In genomic region chr2:103209056-103209455, GRCm38 (mm10) we compare ENCODE assay signal across 20 mouse cellular contexts.
DNase-seq lines count a peak whose midpoint lies in the region; ATAC-seq and TF ChIP-seq lines count a peak whose summit lies in the region.
"Had no signal": no experiment of that assay in that cellular context is flagged by ENCODE, and none has a peak within 500 bp of the region (broad histone marks: within the 10 kb centered on the region; RNA-seq: fewer than 3 reads in every experiment).

No protein-coding gene starts in this region.

- no peak overlapping the region for H3K4me2 ChIP-seq in hindbrain, embryonic 16.5 days (ENCODE audit: low read length)
- H3K4me2 ChIP-seq in hindbrain, embryonic 14.5 days (replicated peaks) = no peak overlapping the region
- H3K4me2 ChIP-seq in midbrain, embryonic 14.5 days (ENCODE audit: low read length) = no peak overlapping the region
- H3K4me2 ChIP-seq in midbrain, embryonic 11.5 days = no peak overlapping the region
- no peak overlapping the region for H3K4me2 ChIP-seq in embryonic facial prominence, embryonic 14.5 days (ENCODE audit: low read depth, low read length)
- H3K4me2 ChIP-seq: heart, embryonic 15.5 days; limb, embryonic 13.5 days; liver, embryonic 11.5 days; lung, embryonic 15.5 days had no signal

- H3K9ac ChIP-seq in hindbrain, embryonic 16.5 days (ENCODE audit: low read depth, low read length) = no peak overlapping the region
- H3K9ac ChIP-seq in hindbrain, embryonic 14.5 days = no peak overlapping the region
- H3K9ac ChIP-seq in midbrain, embryonic 14.5 days (replicated peaks; ENCODE audit: low read length) = no peak overlapping the region
- H3K9ac ChIP-seq in midbrain, embryonic 11.5 days (ENCODE audit: low read length) = no peak overlapping the region
- no peak overlapping the region for H3K9ac ChIP-seq in embryonic facial prominence, embryonic 14.5 days (ENCODE audit: low read depth, low read length)
- H3K9ac ChIP-seq: heart, embryonic 15.5 days; limb, embryonic 13.5 days; lung, embryonic 15.5 days had no signal

- no peak for DNase-seq in hindbrain, embryonic 14.5 days (ENCODE audit: low spot score)
- peak; percentile 17 for DNase-seq in midbrain, embryonic 14.5 days
- DNase-seq in midbrain, embryonic 11.5 days (ENCODE audit: low spot score, missing footprints) = no peak
- no peak for DNase-seq in Patski (ENCODE audit: low read depth, low spot score)
- no peak for DNase-seq in embryonic facial prominence, embryonic 14.5 days (ENCODE audit: low spot score)
- DNase-seq in gastrocnemius, postnatal 25 days = no peak
- DNase-seq: cerebellum, postnatal 14 days; gastrocnemius, postnatal 10 days; kidney, adult 11 months; kidney, postnatal 14 days; right cerebral cortex, adult 18-20 months; spleen, adult 18-20 months had no signal

- H3K4me3 ChIP-seq in hindbrain, embryonic 16.5 days (ENCODE audit: low read length) = no peak overlapping the region
- no peak overlapping the region for H3K4me3 ChIP-seq in hindbrain, embryonic 14.5 days (replicated peaks; ENCODE audit: low read length)
- no peak overlapping the region for H3K4me3 ChIP-seq in midbrain, embryonic 14.5 days (replicated peaks; ENCODE audit: low read depth, low read length)
- no peak overlapping the region for H3K4me3 ChIP-seq in midbrain, embryonic 11.5 days (ENCODE audit: low read depth, low read length)
- H3K4me3 ChIP-seq in embryonic facial prominence, embryonic 14.5 days (ENCODE audit: low read depth, low read length) = no peak overlapping the region
- H3K4me3 ChIP-seq: heart, embryonic 10.5 days; heart, embryonic 15.5 days; limb, embryonic 13.5 days; lung, embryonic 15.5 days had no signal

- in situ Hi-C loops in Patski (cut with MboI; ENCODE audit: low pct_unique_long_range_greater_than_20kb) = no loop called here

- no peaks in the 10 kb centered on the region for H3K4me1 ChIP-seq in hindbrain, embryonic 16.5 days (ENCODE audit: control insufficient read depth, insufficient read depth, low read depth, low read length)
- no peaks in the 10 kb centered on the region for H3K4me1 ChIP-seq in hindbrain, embryonic 14.5 days (replicated peaks; ENCODE audit: control insufficient read depth, insufficient read depth, low read length)
- H3K4me1 ChIP-seq in midbrain, embryonic 14.5 days (ENCODE audit: control insufficient read depth, insufficient read depth, low read length) = no peaks in the 10 kb centered on the region
- H3K4me1 ChIP-seq in midbrain, embryonic 11.5 days (ENCODE audit: control insufficient read depth, insufficient read depth, low read length) = no peaks in the 10 kb centered on the region; the same call in 1 of the 2 replicates
- 0 out of 2 replicates have a peak, but pooled peaks cover 3% of the 10 kb centered on the region for H3K4me1 ChIP-seq in embryonic facial prominence, embryonic 14.5 days (ENCODE audit: control insufficient read depth, insufficient read depth, low read length)
- H3K4me1 ChIP-seq: heart, embryonic 10.5 days; heart, embryonic 15.5 days; limb, embryonic 13.5 days; lung, embryonic 15.5 days had no signal

- WGBS in hindbrain, embryonic 16.5 days = 64% methylated on average over 2 of the region's 2 CpGs
- 63% methylated on average over 2 of the region's 2 CpGs for WGBS in hindbrain, embryonic 14.5 days
- WGBS in midbrain, embryonic 14.5 days = 72% methylated on average over 2 of the region's 2 CpGs
- WGBS in midbrain, embryonic 11.5 days = 82% methylated on average over 2 of the region's 2 CpGs
- 65% methylated on average over 2 of the region's 2 CpGs for WGBS in embryonic facial prominence, embryonic 14.5 days

- ATAC-seq in hindbrain, embryonic 16.5 days = peak; percentile 65; the same call in 1 of the 2 replicates
- no peak for ATAC-seq in hindbrain, embryonic 14.5 days (ENCODE audit: low FRiP score)
- ATAC-seq in midbrain, embryonic 14.5 days (ENCODE audit: low FRiP score, low TSS enrichment) = no peak
- ATAC-seq in midbrain, embryonic 11.5 days (ENCODE audit: low FRiP score) = no peak
- ATAC-seq in Patski = peak; percentile 8
- no peak for ATAC-seq in embryonic facial prominence, embryonic 14.5 days (ENCODE audit: low read depth)
- ATAC-seq in CD4-positive, CD25-positive, alpha-beta regulatory T cell, adult 4 months = no peak
- ATAC-seq: inflammation-experienced regulatory T-cells, adult 6 months had no signal

- POLR2A ChIA-PET in Patski (lab: Charles Lee) = interaction anchor here (1.4 kb wide), 1 partner anchor 17 kb away, joined by 4 read pairs; no protein-coding TSS in a partner anchor

- no peaks in the 10 kb centered on the region for H3K9me3 ChIP-seq in hindbrain, embryonic 16.5 days (ENCODE audit: control insufficient read depth, low read length)
- H3K9me3 ChIP-seq in hindbrain, embryonic 14.5 days (ENCODE audit: control insufficient read depth, low read length) = no peaks in the 10 kb centered on the region
- H3K9me3 ChIP-seq in midbrain, embryonic 14.5 days (ENCODE audit: control insufficient read depth, low read length) = no peaks in the 10 kb centered on the region
- H3K9me3 ChIP-seq in midbrain, embryonic 11.5 days (ENCODE audit: control insufficient read depth, low read length) = no peaks in the 10 kb centered on the region
- H3K9me3 ChIP-seq in embryonic facial prominence, embryonic 14.5 days (ENCODE audit: control insufficient read depth, low read length) = no peaks in the 10 kb centered on the region
- H3K9me3 ChIP-seq: heart, embryonic 10.5 days; heart, embryonic 15.5 days; limb, embryonic 13.5 days; lung, embryonic 15.5 days had no signal

- CTCF ChIA-PET in Patski (lab: Charles Lee) = interaction anchor here (0.6 to 1.6 kb wide), 5 partner anchors 25 to 139 kb away, joined by 3 to 5 read pairs (median 3); no protein-coding TSS in a partner anchor

- H3K27ac ChIP-seq in hindbrain, embryonic 16.5 days (ENCODE audit: low read depth, low read length) = no peak overlapping the region
- no peak overlapping the region for H3K27ac ChIP-seq in hindbrain, embryonic 14.5 days
- no peak overlapping the region for H3K27ac ChIP-seq in midbrain, embryonic 14.5 days (replicated peaks; ENCODE audit: low read depth, low read length)
- no peak overlapping the region for H3K27ac ChIP-seq in midbrain, embryonic 11.5 days (ENCODE audit: low read depth, low read length)
- H3K27ac ChIP-seq in embryonic facial prominence, embryonic 14.5 days (replicated peaks; ENCODE audit: low read depth, low read length) = 0 out of 2 replicates have a peak overlapping the region, but pooled peaks have one; percentile 6
- H3K27ac ChIP-seq: heart, embryonic 10.5 days; heart, embryonic 15.5 days; limb, embryonic 13.5 days; lung, embryonic 15.5 days had no signal

- H3K27me3 ChIP-seq in hindbrain, embryonic 16.5 days (replicated peaks; ENCODE audit: control insufficient read depth, insufficient read depth, low read length) = no peaks in the 10 kb centered on the region
- H3K27me3 ChIP-seq in hindbrain, embryonic 14.5 days (ENCODE audit: control insufficient read depth, insufficient read depth, low read length) = no peaks in the 10 kb centered on the region
- H3K27me3 ChIP-seq in midbrain, embryonic 14.5 days (ENCODE audit: control insufficient read depth, insufficient read depth, low read length) = no peaks in the 10 kb centered on the region
- H3K27me3 ChIP-seq in midbrain, embryonic 11.5 days (ENCODE audit: control insufficient read depth, insufficient read depth, low read length) = no peaks in the 10 kb centered on the region
- no peaks in the 10 kb centered on the region for H3K27me3 ChIP-seq in Patski
- no peaks in the 10 kb centered on the region for H3K27me3 ChIP-seq in embryonic facial prominence, embryonic 14.5 days (replicated peaks; ENCODE audit: control insufficient read depth, insufficient read depth, low read length)
- H3K27me3 ChIP-seq: heart, embryonic 15.5 days; limb, embryonic 13.5 days; lung, embryonic 15.5 days had no signal

- H3K36me3 ChIP-seq in hindbrain, embryonic 16.5 days (ENCODE audit: control insufficient read depth, insufficient read depth, low read length) = no peaks in the 10 kb centered on the region
- no peaks in the 10 kb centered on the region for H3K36me3 ChIP-seq in hindbrain, embryonic 14.5 days (replicated peaks; ENCODE audit: control insufficient read depth, insufficient read depth)
- H3K36me3 ChIP-seq in midbrain, embryonic 14.5 days (ENCODE audit: control insufficient read depth, insufficient read depth, low read length) = no peaks in the 10 kb centered on the region
- H3K36me3 ChIP-seq in midbrain, embryonic 11.5 days (ENCODE audit: control insufficient read depth, insufficient read depth, low read length) = no peaks in the 10 kb centered on the region
- H3K36me3 ChIP-seq in embryonic facial prominence, embryonic 14.5 days (ENCODE audit: control insufficient read depth, insufficient read depth, low read length) = no peaks in the 10 kb centered on the region
- H3K36me3 ChIP-seq: heart, embryonic 10.5 days; heart, embryonic 15.5 days; limb, embryonic 13.5 days; lung, embryonic 15.5 days had no signal

- TF ChIP-seq CTCF in Patski (IDR thresholded peaks at IDR 0.05) = no peak

Comparison
In these comparisons a context has a peak if more than half of its experiments do, and no peak if none do; other contexts are left out.
1. ATAC-seq: peak in hindbrain, embryonic 16.5 days (single experiment) and Patski (single experiment); none in hindbrain, embryonic 14.5 days (single experiment), midbrain, embryonic 14.5 days (single experiment), midbrain, embryonic 11.5 days (single experiment), embryonic facial prominence, embryonic 14.5 days (single experiment) and CD4-positive, CD25-positive, alpha-beta regulatory T cell, adult 4 months (single experiment).